Mouse (Mus musculus) thymus, postnatal 25 days (tissue): Measurements from ENCODE around the gene Usp48.
A peak's percentile ranks its signal among the peaks of the same experiment; 100 is the strongest.

Experiments
- DNase-seq: peaks from one replicate; pipeline ENCODE4 v3.0.0; 2022

Gene Usp48

DNA sequence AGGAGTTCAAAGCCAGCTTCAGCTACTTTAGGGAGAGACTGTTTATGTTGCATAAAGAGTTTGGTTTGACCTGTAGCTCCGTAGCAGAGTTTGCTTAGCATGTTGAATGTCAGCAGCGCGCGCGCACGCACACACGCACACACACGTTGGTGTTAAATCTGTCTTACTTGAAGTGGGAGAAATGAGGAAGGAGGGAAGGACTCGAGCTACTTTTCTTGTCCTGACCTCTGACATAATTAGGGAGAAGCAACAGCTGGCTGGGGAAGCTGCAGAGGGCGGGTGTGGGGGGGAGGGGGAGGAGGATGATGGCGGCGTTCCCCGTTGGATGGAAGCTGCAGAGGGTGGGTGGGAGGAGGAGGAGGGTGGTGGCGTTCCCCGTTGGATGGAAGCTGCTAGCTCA is 16.7 kb downstream of the Usp48 start:
- DNase-seq = no peak

DNA sequence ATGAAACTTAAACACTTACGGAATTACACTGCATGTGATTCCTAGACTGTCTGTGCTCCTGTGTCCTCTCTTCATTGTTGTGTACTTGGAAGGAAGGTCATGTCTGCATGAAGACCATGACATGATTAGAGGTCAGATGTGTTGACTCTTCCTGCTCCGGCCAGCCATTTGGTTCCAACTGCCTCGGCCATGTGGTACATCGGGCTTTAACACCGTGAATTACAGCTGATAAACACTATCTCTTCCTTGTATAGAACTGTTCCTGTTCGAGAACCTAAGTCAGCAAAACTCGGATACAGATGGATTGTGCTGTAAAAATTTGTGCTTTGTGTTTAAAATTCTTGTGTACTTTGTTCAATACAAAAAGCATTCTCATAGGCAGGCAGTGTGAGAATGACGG is 29.3 kb downstream of the Usp48 start:
- DNase-seq = no peak

DNA sequence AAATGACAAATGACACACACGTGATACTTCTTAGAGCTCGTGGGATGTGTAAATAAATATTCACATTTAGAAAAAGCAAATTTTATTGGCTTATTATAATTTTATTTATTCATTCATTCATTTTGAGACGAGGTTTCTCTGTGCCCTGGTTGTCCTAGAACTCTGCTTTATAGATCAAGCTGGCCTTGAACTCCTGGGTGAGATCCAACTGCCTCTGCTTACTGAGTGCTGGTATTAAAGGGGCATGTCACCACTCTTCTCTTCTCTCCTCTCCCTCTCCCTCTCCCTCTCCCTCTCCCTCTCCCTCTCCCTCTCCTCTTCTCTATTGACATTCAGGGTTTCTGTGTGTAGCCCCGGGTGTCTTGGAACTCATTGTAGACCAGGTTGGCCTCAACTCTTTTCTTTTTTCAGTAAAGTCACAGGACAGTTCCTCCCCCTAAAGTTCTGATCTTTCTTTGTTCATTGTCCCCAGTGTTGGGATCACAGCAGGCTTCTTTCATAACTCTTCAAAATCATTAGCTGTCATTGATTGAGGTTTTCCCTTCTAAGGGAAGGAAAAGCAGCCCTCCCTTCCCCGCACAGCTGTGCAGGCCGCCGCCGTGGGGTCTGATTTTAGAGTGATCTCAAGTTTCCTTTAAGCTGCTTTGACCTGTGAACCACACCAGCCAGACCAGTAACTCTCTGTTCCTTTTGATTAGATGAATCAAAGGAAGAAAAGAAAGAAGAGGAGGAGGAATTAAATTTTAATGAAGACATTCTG is 34.1 kb downstream of the Usp48 start:
- no peak for DNase-seq

DNA sequence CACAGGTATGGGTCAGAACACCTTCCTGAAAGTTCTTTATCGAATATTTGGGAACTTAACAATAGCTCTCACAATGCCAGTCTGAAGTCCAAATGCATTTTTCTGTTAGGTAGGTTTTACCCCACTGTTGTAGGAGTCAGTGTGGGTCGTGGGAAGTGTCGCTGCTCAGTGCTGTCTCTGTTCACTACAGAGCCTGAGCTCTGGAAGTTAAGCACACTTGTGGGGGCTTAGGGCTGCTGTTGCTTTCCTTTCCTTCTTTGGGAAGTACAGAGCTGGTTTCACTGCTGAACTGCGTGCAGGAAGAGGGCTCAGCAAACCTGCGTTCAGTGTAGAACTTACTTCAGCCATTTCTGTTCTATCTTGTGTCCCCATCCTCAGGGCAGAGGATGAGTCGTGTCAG is 34.8 kb downstream of the Usp48 start:
- DNase-seq = no peak

- no peak for DNase-seq
Observed at GRCm38 (mm10) chr4:137629354-137629753, 35.8 kb downstream of the Usp48 start.

GRCm38 (mm10) chr4:137630153-137630552 is 36.6 kb downstream of the Usp48 start:
- no peak for DNase-seq

GRCm38 (mm10) chr4:137631596-137631995 is 38.0 kb downstream of the Usp48 start:
- no peak for DNase-seq

DNA sequence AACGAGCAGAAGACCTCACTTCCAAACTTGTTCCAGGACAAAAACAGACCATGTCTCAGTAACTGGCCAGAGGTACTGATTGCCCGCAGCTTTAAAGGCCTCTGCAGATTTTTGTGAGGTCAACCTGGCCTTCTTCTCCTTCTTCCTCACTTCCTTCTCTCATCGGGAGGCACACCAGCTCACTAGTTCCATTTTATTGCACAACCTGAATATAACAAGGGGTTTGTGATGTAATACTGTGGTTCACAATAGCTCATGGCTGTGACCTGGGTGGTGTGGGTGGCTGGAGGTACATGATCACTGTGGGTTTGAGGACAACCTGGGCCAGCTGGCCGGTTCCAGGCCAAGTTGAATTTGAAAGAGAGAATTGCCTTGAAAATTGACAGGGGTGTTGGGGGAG is 39.8 kb downstream of the Usp48 start:
- DNase-seq = no peak

DNA sequence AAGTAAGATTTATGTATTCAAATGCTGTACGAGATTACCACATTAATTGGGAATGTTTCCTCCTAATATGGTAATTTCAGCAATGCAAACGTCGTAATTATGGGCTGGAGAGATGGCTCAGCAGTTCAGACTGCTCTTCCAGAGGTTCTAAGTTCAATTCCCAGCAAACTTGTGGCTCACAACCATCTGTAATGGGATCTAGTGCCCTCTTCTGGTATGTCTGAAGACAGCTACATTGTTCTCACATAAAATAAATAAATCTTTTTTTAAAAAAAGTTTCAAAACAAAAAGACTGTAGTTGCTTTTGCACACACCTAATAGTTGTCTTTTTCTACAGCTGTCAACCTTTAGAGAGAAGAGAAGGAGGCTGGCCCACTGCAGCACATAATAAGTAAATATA is 43.0 kb downstream of the Usp48 start:
- no peak for DNase-seq

GRCm38 (mm10) chr4:137641556-137641955 is 48.0 kb downstream of the Usp48 start:
- peak; percentile 19 for DNase-seq

GRCm38 (mm10) chr4:137642101-137642500 is 48.5 kb downstream of the Usp48 start:
- DNase-seq = no peak

DNA sequence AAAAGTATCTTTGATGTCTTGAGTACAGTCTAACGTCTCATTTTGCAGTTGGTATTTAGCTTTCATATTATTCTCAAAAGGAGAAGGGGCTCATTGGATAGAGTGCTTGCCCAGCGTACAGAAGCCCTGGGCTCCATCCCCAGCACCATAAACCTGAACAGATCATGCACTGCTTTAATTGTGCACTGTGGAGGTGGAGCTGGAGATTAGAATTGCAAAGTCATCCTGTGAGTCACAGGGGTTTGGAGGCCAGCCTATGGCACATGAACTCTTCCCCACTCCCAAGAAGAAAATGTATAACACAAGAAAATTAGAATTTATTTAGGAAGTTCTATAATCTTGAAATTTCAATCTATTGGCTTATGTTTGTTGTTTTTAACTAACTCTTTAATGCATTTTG is 49.9 kb downstream of the Usp48 start:
- DNase-seq = no peak

- no peak for DNase-seq
Observed at GRCm38 (mm10) chr4:137646262-137646661, 52.7 kb downstream of the Usp48 start.

- no peak for DNase-seq
Observed at GRCm38 (mm10) chr4:137647648-137648047, 54.1 kb downstream of the Usp48 start.

DNA sequence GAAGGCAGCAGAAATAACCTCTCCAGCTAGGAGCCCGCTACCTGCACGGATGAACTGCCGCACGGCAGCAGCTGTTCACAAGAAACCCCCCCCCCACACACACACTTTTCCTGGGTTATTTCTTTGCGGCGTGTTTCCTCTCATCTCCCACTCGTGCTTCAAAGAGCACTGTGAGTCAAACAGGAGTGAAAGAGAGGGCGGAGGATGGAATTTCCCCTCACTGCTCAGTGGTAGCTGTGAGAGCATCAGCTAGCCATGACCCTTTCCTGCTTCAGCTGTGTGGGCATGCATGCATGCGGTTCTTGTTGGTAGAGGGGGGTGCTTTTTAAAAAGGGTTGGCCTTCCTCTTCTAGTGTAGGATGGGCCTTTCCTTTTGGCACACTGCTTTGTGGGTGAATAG is 54.7 kb downstream of the Usp48 start:
- no peak for DNase-seq

DNA sequence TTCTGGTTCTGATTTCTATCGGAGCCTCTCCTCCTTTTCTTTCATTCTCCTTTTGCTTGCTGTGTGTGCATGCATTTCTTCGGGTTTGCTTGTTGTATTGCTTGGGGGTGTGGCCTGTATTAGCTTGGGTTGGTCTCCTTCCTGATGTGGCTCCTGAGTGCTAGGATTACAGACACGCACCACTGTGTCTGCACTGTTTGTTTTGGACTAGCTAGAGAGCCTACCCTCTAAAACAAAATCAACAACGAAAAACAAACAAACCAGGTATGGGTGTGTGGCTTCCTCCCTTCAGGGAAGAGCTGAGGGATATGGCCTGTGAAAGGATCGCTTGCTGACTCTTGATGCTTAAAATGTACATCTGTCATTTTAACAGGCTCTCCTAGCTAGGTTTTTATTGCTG is 57.4 kb downstream of the Usp48 start:
- no peak for DNase-seq

GRCm38 (mm10) chr4:137652835-137653346 is 59.3 kb downstream of the Usp48 start:
- no peak for DNase-seq

- DNase-seq = no peak
Observed at GRCm38 (mm10) chr4:137655241-137656031, 61.9 kb downstream of the Usp48 start.

DNA sequence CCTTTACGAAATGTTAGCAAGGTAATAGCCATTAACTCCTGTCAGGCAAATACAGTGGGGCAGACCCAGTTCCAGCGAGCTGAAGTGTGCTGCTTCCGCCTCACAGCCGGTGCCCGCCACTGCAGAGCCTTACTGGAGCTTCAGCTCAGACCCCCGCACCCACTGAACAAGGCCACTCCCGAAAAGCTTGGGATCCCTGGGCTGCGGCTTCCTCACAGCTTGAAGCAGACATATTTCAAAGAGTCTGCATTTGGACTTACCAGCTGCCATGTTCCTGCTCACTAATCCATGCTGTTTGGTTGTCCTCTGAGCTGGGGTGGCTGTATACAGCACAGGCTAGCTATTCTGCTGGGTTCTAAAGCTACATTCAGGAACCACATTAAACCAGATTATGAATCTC is 64.1 kb downstream of the Usp48 start:
- no peak for DNase-seq

GRCm38 (mm10) chr4:137659541-137659940 is 66.0 kb downstream of the Usp48 start:
- no peak for DNase-seq

- no peak for DNase-seq
Observed at GRCm38 (mm10) chr4:137660364-137661077, 67.0 kb downstream of the Usp48 start.

GRCm38 (mm10) chr4:137661078-137661450 is 67.5 kb downstream of the Usp48 start:
- no peak for DNase-seq

DNA sequence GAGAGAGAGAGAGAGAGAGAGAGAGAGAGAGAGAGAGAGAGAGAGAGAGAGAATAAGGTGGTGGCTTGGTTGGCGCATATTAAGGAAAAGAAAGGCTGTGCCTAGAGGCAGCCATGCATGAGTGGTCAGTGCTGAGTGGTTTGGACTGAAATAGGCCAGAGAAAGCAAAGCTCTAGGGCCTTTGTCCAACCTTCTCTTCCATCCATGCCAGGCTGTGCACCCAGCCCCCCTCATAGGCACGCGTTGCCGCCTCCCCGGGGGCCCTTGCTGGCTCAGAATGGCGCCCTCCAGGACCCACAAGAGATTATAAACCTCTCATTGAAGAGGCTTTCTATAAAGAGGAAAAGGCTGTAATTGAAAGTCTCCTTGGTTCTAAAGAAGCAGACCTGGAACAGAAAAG is 68.0 kb downstream of the Usp48 start:
- no peak for DNase-seq

GRCm38 (mm10) chr4:137663491-137663890 is 69.9 kb downstream of the Usp48 start:
- DNase-seq = no peak
